Mouse (Mus musculus) stomach, embryonic 14.5 days (tissue): ENCODE data around the gene Ubxn6. TPM values are rescaled to one million over a fixed set of nuclear protein-coding genes. Genes with fewer than 3 reads are reported as not detected.
A peak's percentile ranks its signal among the peaks of the same experiment; 100 is the strongest.

Source experiments
- ATAC-seq: fragments of 200-750 bp; cut with Nextera tagmentation; 2 replicates; pipeline ENCODE4 v1.8.0; 2017; ENCODE audit warnings: low read depth, moderate TSS enrichment; ENCODE audit not compliant: insufficient number of reproducible peaks, insufficient read depth, low FRiP score
- H3K27ac ChIP-seq: fragments of 300-500 bp; sonication (generic); 2 replicates; pipeline ENCODE4 v1.5.1; 2014; ENCODE audit warnings: mild to moderate bottlenecking, low read length, moderate library complexity, mixed read lengths
- H3K27me3 ChIP-seq: fragments of 300-500 bp; sonication (generic); 2 replicates; pipeline ENCODE4 v1.6.1; 2014; ENCODE audit warnings: low read length, control low read depth, mixed read lengths; ENCODE audit not compliant: control insufficient read depth, insufficient read depth
- H3K36me3 ChIP-seq: fragments of 300-500 bp; sonication (generic); 2 replicates; pipeline ENCODE4 v1.6.1; 2014; ENCODE audit warnings: mild to moderate bottlenecking, control low read depth, low read length, moderate library complexity, mixed read lengths; ENCODE audit not compliant: control insufficient read depth, insufficient read depth
- H3K4me1 ChIP-seq: fragments of 300-500 bp; sonication (generic); 2 replicates; pipeline ENCODE4 v1.6.1; 2014; ENCODE audit warnings: low read length, control low read depth, mixed read lengths; ENCODE audit not compliant: control insufficient read depth, insufficient read depth
- H3K4me2 ChIP-seq: fragments of 300-500 bp; sonication (generic); replicated peaks from 2 replicates; pipeline ENCODE4 v1.6.1; 2014; ENCODE audit warnings: low read depth, low read length, control low read depth
- H3K4me3 ChIP-seq: fragments of 300-500 bp; sonication (generic); 2 replicates; pipeline ENCODE4 v1.5.1; 2014; ENCODE audit warnings: low read depth, low read length, control low read depth
- H3K9ac ChIP-seq: fragments of 300-500 bp; sonication (generic); replicated peaks from 2 replicates; pipeline ENCODE4 v1.6.1; 2014; ENCODE audit warnings: low read depth, mild to moderate bottlenecking, control low read depth, low read length, moderate library complexity, mixed read lengths
- H3K9me3 ChIP-seq: fragments of 300-500 bp; sonication (generic); 2 replicates; pipeline ENCODE4 v1.6.1; 2016; ENCODE audit warnings: low read depth, low read length, control low read depth; ENCODE audit not compliant: control insufficient read depth
- WGBS: fragments of 180-500 bp; shearing (Covaris S2); extraction: QIAGEN DNeasy Blood & Tissue Kit; methylation state at CpG from one replicate; pipeline ENCODE4 v1.1.7; 2014; 5-methylcytosine and 5-hydroxymethylcytosine counted together
- polyA plus RNA-seq: library from polyadenylated mRNA; unstranded; fragments of >200 nt; fragmentation: Nextera tagmentation; extraction: Ambion mirVana; gene quantifications from 2 replicates; pipeline ENCODE4 v1.2.1, GENCODE M21; 2014

The Ubxn6 gene
- polyA plus RNA-seq, 1 experiment from 2014 or later, result 41.9 TPM

DNA sequence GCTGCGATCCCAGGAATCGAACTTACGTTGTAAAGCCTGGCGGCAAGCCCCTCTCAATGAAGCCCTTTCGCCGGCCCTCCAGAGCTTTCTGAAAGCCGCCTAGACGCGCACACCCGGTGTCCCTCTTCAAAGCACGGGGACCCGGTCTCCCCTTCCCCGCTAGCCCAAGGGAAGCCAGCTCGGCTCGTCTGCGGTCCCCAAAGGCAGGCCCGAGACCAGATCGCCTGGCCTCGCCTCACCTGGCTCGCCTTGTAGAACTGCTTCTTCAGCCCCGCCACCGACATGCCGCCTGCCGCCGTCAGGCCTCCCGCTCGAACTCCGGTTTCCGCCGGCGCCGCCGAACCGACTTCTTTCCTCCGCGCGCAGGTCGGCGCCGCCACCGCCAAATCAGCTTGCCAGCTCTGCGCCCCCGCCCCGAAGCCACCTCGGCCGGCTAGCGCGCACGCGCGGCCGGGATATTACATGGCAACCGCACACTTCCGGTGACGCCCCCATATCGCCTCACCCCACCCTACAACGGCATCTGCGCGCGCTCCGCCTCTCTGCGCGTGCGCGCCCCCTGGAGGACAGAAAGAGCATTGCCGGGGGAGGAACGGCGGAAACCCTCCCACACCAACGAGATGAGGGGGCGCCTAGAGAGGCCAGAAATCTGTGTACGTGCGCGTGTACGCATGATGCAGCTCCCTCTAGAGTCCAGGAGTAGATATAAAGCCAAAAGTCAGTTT is 38.5 kb downstream of the Ubxn6 start, which contains the start of gene Sh3gl1:
Sh3gl1 (minus strand) TSS at position 460 of the 725 bp plus-strand sequence.
- Histone ChIP-seq H3K36me3 (peaks cover 16% of the 10 kb centered on the region), H3K4me1 (peaks cover 21% of the 10 kb centered on the region), H3K9me3 (no peaks in the 10 kb centered on the region), H3K4me2 (peak within 1 kb of the TSS; percentile 79), H3K27me3 (no peaks in the 10 kb centered on the region), H3K9ac (peak within 1 kb of the TSS; percentile 94), H3K4me3 (peak within 1 kb of the TSS; percentile 82), H3K27ac (peak within 1 kb of the TSS; percentile 91)
- under 1% methylated on average over 74 of the region's 74 CpGs for WGBS
- peak; percentile 90 for ATAC-seq

GRCm38 (mm10) chr17:56035216-56035615 is 39.6 kb downstream of the Ubxn6 start:
- 54% methylated on average over 4 of the region's 4 CpGs for WGBS
- Histone ChIP-seq H3K9me3 (no peaks in the 10 kb centered on the region), H3K9ac (peak overlapping the region; percentile 94; the same call in 1 of the 2 replicates), H3K27me3 (no peaks in the 10 kb centered on the region), H3K27ac (no peak overlapping the region; the same call in 1 of the 2 replicates), H3K36me3 (peaks cover 20% of the 10 kb centered on the region), H3K4me2 (peak overlapping the region; percentile 79), H3K4me1 (peaks cover 18% of the 10 kb centered on the region), H3K4me3 (peak overlapping the region; percentile 82)
- no peak for ATAC-seq

DNA sequence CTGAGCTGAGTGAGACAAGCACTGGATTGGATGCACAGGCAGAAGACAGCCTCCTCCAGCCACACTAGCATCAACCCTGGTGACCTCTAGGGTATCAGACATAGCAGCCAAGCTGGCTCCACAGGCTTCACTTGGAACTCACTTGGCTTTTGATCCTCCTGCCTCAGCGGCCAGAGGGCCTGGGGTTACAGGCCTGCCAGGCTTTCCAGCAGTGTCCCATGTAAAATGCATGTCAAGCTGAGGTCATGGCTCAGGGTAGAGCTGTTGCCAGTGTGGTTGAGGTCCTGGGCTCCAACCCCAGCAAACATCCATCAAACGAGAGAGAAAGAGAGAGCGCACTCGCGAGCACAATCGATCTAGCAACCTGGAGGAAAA is 40.1 kb downstream of the Ubxn6 start:
- Histone ChIP-seq H3K4me2 (peak overlapping the region; percentile 79), H3K36me3 (peaks cover 21% of the 10 kb centered on the region), H3K4me1 (peaks cover 18% of the 10 kb centered on the region), H3K9me3 (no peaks in the 10 kb centered on the region), H3K27ac (no peak overlapping the region), H3K9ac (no peak overlapping the region), H3K4me3 (peak overlapping the region; percentile 82; the same call in 1 of the 2 replicates), H3K27me3 (no peaks in the 10 kb centered on the region)
- no peak for ATAC-seq
- 72% methylated on average over 6 of the region's 6 CpGs for WGBS

GRCm38 (mm10) chr17:56034040-56034725 is 40.6 kb downstream of the Ubxn6 start:
- Histone ChIP-seq H3K9ac (no peak overlapping the region), H3K27me3 (no peaks in the 10 kb centered on the region), H3K4me2 (peak overlapping the region; percentile 79; the same call in 1 of the 2 replicates), H3K27ac (no peak overlapping the region), H3K4me3 (no peak overlapping the region), H3K4me1 (peaks cover 18% of the 10 kb centered on the region), H3K9me3 (no peaks in the 10 kb centered on the region), H3K36me3 (peaks cover 24% of the 10 kb centered on the region)
- WGBS, result 84% methylated on average over 7 of the region's 7 CpGs
- ATAC-seq, result no peak

- Histone ChIP-seq H3K4me1 (peaks cover 18% of the 10 kb centered on the region), H3K4me3 (no peak overlapping the region), H3K27ac (no peak overlapping the region), H3K9me3 (no peaks in the 10 kb centered on the region), H3K27me3 (no peaks in the 10 kb centered on the region), H3K4me2 (no peak overlapping the region), H3K36me3 (peaks cover 31% of the 10 kb centered on the region), H3K9ac (no peak overlapping the region)
- no peak for ATAC-seq
- 67% methylated on average over 7 of the region's 7 CpGs for WGBS
Measured at GRCm38 (mm10) chr17:56032831-56033230, 42.0 kb downstream of the Ubxn6 start.

- Histone ChIP-seq H3K4me3 (no peak overlapping the region), H3K4me2 (no peak overlapping the region), H3K9me3 (no peaks in the 10 kb centered on the region), H3K9ac (no peak overlapping the region), H3K27me3 (no peaks in the 10 kb centered on the region), H3K4me1 (peaks cover 18% of the 10 kb centered on the region), H3K27ac (no peak overlapping the region), H3K36me3 (peaks cover 31% of the 10 kb centered on the region)
- ATAC-seq, result no peak
- 77% methylated on average over 6 of the region's 6 CpGs for WGBS
Measured at GRCm38 (mm10) chr17:56032127-56032733, 42.6 kb downstream of the Ubxn6 start.

DNA sequence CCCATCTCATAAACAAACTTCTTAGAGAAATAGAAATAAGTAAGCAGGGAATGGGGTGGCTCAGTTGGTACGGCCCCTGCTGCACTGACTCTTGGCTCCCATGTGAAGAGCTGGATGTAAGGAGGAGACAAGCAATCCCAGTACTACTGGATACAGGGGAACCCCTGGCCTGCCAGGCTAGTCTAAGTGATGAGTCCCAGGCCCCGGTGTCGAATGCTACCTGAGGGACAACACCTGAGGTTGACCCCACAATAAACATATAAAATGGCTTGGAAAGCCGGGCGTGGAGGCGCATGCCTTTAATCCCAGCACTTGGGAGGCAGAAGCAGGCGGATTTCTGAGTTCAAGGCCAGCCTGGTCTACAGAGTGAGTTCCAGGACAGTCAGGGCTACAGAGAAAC is 43.4 kb downstream of the Ubxn6 start:
- no peak overlapping the region for H3K27ac ChIP-seq
- peaks cover 31% of the 10 kb centered on the region for H3K36me3 ChIP-seq
- no peak overlapping the region for H3K9ac ChIP-seq
- no peaks in the 10 kb centered on the region for H3K9me3 ChIP-seq
- peaks cover 18% of the 10 kb centered on the region for H3K4me1 ChIP-seq
- H3K27me3 ChIP-seq, result no peaks in the 10 kb centered on the region
- H3K4me2 ChIP-seq, result no peak overlapping the region
- no peak overlapping the region for H3K4me3 ChIP-seq
- 89% methylated on average over 7 of the region's 7 CpGs for WGBS
- no peak for ATAC-seq

GRCm38 (mm10) chr17:56030919-56031318 is 43.9 kb downstream of the Ubxn6 start:
- peaks cover 31% of the 10 kb centered on the region for H3K36me3 ChIP-seq
- H3K9me3 ChIP-seq, result no peaks in the 10 kb centered on the region
- no peak overlapping the region for H3K9ac ChIP-seq
- peaks cover 18% of the 10 kb centered on the region for H3K4me1 ChIP-seq
- H3K27ac ChIP-seq, result no peak overlapping the region
- no peaks in the 10 kb centered on the region for H3K27me3 ChIP-seq
- H3K4me2 ChIP-seq, result no peak overlapping the region
- no peak overlapping the region for H3K4me3 ChIP-seq
- WGBS, result 46% methylated on average over 5 of the region's 5 CpGs
- no peak for ATAC-seq
